Mouse (Mus musculus) bone marrow macrophage, adult 2 months (primary cell): ENCODE measurements around the gene Sars2.

Experiments used
- CTCF ChIP-seq: IDR thresholded peaks from 2 replicates; pipeline ENCODE4 v1.5.1; 2012; ENCODE audit warnings: low read depth, mild to moderate bottlenecking, low read length, moderate library complexity
- POLR2A ChIP-seq: IDR thresholded peaks from 2 replicates; pipeline ENCODE4 v1.6.1; 2012; ENCODE audit warnings: mild to moderate bottlenecking, low read depth, low read length, borderline replicate concordance

DNA sequence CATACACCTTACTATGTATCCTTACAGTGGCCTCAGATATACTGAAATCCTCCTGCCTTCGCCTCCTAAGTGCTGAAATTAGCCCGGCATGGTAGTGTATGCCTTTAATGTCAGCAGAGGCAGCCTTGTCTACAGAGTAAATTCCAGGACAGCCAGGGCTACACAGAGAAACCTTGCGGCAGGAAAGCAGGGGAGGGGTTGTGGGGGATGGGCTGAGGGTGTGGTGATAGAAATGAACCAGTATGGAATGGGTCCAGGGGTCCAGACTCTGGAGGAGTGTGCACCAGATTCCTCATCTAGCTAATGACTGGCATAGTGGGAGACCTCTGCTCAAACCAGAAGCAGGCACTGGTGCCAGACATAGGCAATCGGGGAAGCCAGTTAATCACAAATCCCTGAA lies 22.6 kb upstream of the Sars2 start:
- TF ChIP-seq CTCF (no peak), POLR2A (no peak)
